Mouse (Mus musculus): ENCODE data around the gene Slc6a3. TPM values are rescaled to one million over a fixed set of nuclear protein-coding genes. Genes with fewer than 3 reads are reported as not detected.

Slc6a3 gene
- polyA plus RNA-seq, 1 experiment = not detected

GRCm38 (mm10) chr13:73505686-73506467, 30.7 kb upstream of the Slc6a3 start:
- TF ChIP-seq POLR2A (IDR thresholded peaks at IDR 0.05; ENCODE audit: low read depth, low read length) (no peak), CTCF (IDR thresholded peaks at IDR 0.05; ENCODE audit: borderline replicate concordance, insufficient read depth, low read length) (peak; percentile 70)
- 0 out of 2 replicates have a peak, but pooled peaks cover 2% of the 10 kb centered on the region for H3K4me1 ChIP-seq (ENCODE audit: control insufficient read depth, insufficient read depth, low read length)
- H3K4me3 ChIP-seq (ENCODE audit: insufficient read depth, low read length) = no peak overlapping the region
- H3K27ac ChIP-seq (ENCODE audit: insufficient read depth, low read length) = no peak overlapping the region

- H3K4me1 ChIP-seq (ENCODE audit: control insufficient read depth, insufficient read depth, low read length) = 0 out of 2 replicates have a peak, but pooled peaks cover 2% of the 10 kb centered on the region
Observed at GRCm38 (mm10) chr13:73508817-73509550, 27.6 kb upstream of the Slc6a3 start.

DNA sequence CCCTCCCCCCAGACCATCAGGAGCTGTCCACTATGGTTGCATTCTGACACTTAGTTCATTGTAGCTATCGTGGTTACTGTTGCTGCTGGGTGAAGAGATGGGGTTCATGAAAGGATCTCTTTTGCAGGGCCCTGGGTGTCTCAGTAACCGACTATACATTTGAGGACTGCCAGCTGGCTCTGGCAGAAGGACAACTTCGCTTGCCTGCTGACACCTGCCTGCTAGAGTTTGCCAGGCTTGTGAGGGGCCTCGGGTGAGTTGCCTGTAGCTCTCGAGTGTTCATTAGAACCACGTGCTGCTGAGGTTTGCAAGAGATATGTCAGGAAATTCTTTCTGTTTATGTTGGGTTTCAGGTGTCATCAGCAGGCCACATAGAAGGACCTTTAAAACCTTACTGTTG, 26.7 kb upstream of the Slc6a3 start:
- H3K4me1 ChIP-seq (ENCODE audit: control insufficient read depth, insufficient read depth, low read length) = 0 out of 2 replicates have a peak, but pooled peaks cover 2% of the 10 kb centered on the region
- H3K4me3 ChIP-seq (ENCODE audit: insufficient read depth, low read length) = no peak overlapping the region
- no peak overlapping the region for H3K27ac ChIP-seq (ENCODE audit: insufficient read depth, low read length)
- TF ChIP-seq CTCF (IDR thresholded peaks at IDR 0.05; ENCODE audit: borderline replicate concordance, insufficient read depth, low read length) (no peak), POLR2A (IDR thresholded peaks at IDR 0.05; ENCODE audit: low read depth, low read length) (no peak)

More at GRCm38 (mm10) chr13:73508817-73509550, 27.6 kb upstream of the Slc6a3 start:
- Histone ChIP-seq H3K27ac (ENCODE audit: insufficient read depth, low read length) (no peak overlapping the region), H3K4me3 (ENCODE audit: insufficient read depth, low read length) (no peak overlapping the region)
- no peak for TF ChIP-seq POLR2A (IDR thresholded peaks at IDR 0.05; ENCODE audit: low read depth, low read length)
- TF ChIP-seq CTCF (IDR thresholded peaks at IDR 0.05; ENCODE audit: borderline replicate concordance, insufficient read depth, low read length) = no peak

DNA sequence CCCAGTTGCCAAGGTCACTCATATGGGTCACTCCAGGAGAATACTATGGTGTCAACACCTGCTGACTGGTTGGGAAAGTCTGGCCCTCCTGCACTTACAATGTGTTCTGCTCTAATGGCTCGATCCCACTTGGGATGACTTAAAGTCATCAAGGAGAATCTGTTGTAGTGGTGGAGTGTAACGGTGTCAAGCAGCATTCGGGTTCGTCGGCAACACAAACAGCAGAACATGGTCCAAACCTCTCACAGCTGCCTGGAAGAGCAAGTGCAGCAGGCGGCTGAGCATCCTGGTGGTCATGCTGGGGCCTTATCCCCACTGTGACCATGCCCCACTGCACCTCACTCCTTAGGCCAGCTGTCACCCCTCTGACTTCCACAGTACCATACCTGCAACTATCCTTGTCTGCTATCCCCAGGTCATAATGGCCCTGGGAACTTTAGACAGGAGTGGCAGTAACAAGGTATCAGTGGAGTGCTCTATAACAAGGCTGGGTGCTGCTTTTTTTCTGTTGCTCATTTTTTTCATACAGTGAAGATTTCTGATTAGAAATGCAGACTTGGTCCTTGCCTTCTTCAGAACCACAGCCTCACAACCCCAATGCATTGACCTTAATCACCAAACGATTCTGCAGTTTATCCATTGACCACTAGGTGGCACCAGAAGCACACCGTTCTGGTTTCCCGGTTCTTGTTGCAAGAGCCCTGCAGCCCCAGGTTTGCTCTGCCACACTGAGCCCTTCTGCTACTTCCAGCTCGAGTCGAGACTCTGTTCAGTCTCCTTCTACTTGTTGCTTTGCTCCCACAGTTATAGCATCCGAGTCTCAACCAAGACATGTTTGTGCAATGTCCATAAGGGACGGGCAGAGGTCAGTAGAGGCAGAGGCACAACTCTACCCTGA, 23.5 kb upstream of the Slc6a3 start:
- TF ChIP-seq CTCF (IDR thresholded peaks at IDR 0.05; ENCODE audit: borderline replicate concordance, insufficient read depth, low read length) (peak; percentile 35; the same call in 1 of the 2 replicates), POLR2A (IDR thresholded peaks at IDR 0.05; ENCODE audit: low read depth, low read length) (no peak)
- Histone ChIP-seq H3K27ac (ENCODE audit: insufficient read depth, low read length) (no peak overlapping the region), H3K4me3 (ENCODE audit: insufficient read depth, low read length) (no peak overlapping the region), H3K4me1 (ENCODE audit: control insufficient read depth, insufficient read depth, low read length) (0 out of 2 replicates have a peak, but pooled peaks cover 2% of the 10 kb centered on the region)

GRCm38 (mm10) chr13:73516886-73517285, 19.7 kb upstream of the Slc6a3 start:
- H3K4me1 ChIP-seq (ENCODE audit: control insufficient read depth, insufficient read depth, low read length) = no peaks in the 10 kb centered on the region
- no peak overlapping the region for H3K4me3 ChIP-seq (ENCODE audit: insufficient read depth, low read length)
- no peak for TF ChIP-seq CTCF (IDR thresholded peaks at IDR 0.05; ENCODE audit: borderline replicate concordance, insufficient read depth, low read length)
- no peak for TF ChIP-seq POLR2A (IDR thresholded peaks at IDR 0.05; ENCODE audit: low read depth, low read length)
- no peak overlapping the region for H3K27ac ChIP-seq (ENCODE audit: insufficient read depth, low read length)

- Histone ChIP-seq H3K4me3 (ENCODE audit: insufficient read depth, low read length) (no peak overlapping the region), H3K27ac (ENCODE audit: insufficient read depth, low read length) (no peak overlapping the region), H3K4me1 (ENCODE audit: control insufficient read depth, insufficient read depth, low read length) (no peaks in the 10 kb centered on the region)
- no peak for TF ChIP-seq CTCF (IDR thresholded peaks at IDR 0.05; ENCODE audit: borderline replicate concordance, insufficient read depth, low read length)
- TF ChIP-seq POLR2A (IDR thresholded peaks at IDR 0.05; ENCODE audit: low read depth, low read length) = no peak
Observed at GRCm38 (mm10) chr13:73533716-73534115, 2.8 kb upstream of the Slc6a3 start.

- TF ChIP-seq POLR2A (IDR thresholded peaks at IDR 0.05; ENCODE audit: low read depth, low read length) = no peak
- no peak for TF ChIP-seq CTCF (IDR thresholded peaks at IDR 0.05; ENCODE audit: borderline replicate concordance, insufficient read depth, low read length)
- Histone ChIP-seq H3K4me1 (ENCODE audit: control insufficient read depth, insufficient read depth, low read length) (no peaks in the 10 kb centered on the region), H3K27ac (ENCODE audit: insufficient read depth, low read length) (no peak overlapping the region), H3K4me3 (ENCODE audit: insufficient read depth, low read length) (no peak overlapping the region)
Observed at GRCm38 (mm10) chr13:73535287-73535686, 1.3 kb upstream of the Slc6a3 start.

- H3K4me3 ChIP-seq (ENCODE audit: insufficient read depth, low read length) = peak overlapping the region; percentile 28
- no peak for TF ChIP-seq CTCF (IDR thresholded peaks at IDR 0.05; ENCODE audit: borderline replicate concordance, insufficient read depth, low read length)
- TF ChIP-seq POLR2A (IDR thresholded peaks at IDR 0.05; ENCODE audit: low read depth, low read length) = no peak
Observed at GRCm38 (mm10) chr13:73536824-73537223, 277 bp downstream of the Slc6a3 start.

GRCm38 (mm10) chr13:73564201-73564600, 27.7 kb downstream of the Slc6a3 start:
- H3K4me1 ChIP-seq (ENCODE audit: control insufficient read depth, insufficient read depth, low read length) = no peaks in the 10 kb centered on the region
- no peak overlapping the region for H3K27ac ChIP-seq (ENCODE audit: insufficient read depth, low read length)
- H3K4me3 ChIP-seq (ENCODE audit: insufficient read depth, low read length) = no peak overlapping the region
- TF ChIP-seq CTCF (IDR thresholded peaks at IDR 0.05; ENCODE audit: borderline replicate concordance, insufficient read depth, low read length) (no peak), POLR2A (IDR thresholded peaks at IDR 0.05; ENCODE audit: low read depth, low read length) (no peak)

More at GRCm38 (mm10) chr13:73536824-73537223, 277 bp downstream of the Slc6a3 start:
- Histone ChIP-seq H3K4me1 (ENCODE audit: control insufficient read depth, insufficient read depth, low read length) (no peaks in the 10 kb centered on the region), H3K27ac (ENCODE audit: insufficient read depth, low read length) (no peak overlapping the region)

Data from embryonic fibroblast, embryonic 13.5 days (primary cell).